14 mouse cellular contexts compared by ENCODE assay signal in genomic region chr3:127716759-127717158, GRCm38 (mm10).
DNase-seq lines count a peak whose midpoint lies in the region; ATAC-seq lines count a peak whose summit lies in the region.
"Had no signal": no experiment of that assay in that cellular context is flagged by ENCODE, and none has a peak within 500 bp of the region (broad histone marks: within the 10 kb centered on the region; RNA-seq: fewer than 3 reads in every experiment).

No protein-coding gene starts in this region.

- H3K27me3 ChIP-seq in hindbrain, embryonic 11.5 days (ENCODE audit: control insufficient read depth, insufficient read depth, low read length) = peaks cover 2% of the 10 kb centered on the region; the same call in 1 of the 2 replicates
- no peaks in the 10 kb centered on the region for H3K27me3 ChIP-seq in hindbrain, embryonic 14.5 days (ENCODE audit: control insufficient read depth, insufficient read depth, low read length)
- H3K27me3 ChIP-seq in hindbrain, embryonic 13.5 days = 0 out of 2 replicates have a peak, but pooled peaks cover 10% of the 10 kb centered on the region
- H3K27me3 ChIP-seq: intestine, embryonic 15.5 days; megakaryocyte, embryonic 14.5 days had no signal

- no peak overlapping the region for H3K9ac ChIP-seq in hindbrain, embryonic 11.5 days (ENCODE audit: low read depth, low read length)
- H3K9ac ChIP-seq in hindbrain, embryonic 14.5 days = no peak overlapping the region
- no peak overlapping the region for H3K9ac ChIP-seq in hindbrain, embryonic 13.5 days
- H3K9ac ChIP-seq: intestine, embryonic 15.5 days had no signal

- H3K9me3 ChIP-seq in hindbrain, embryonic 11.5 days (ENCODE audit: control insufficient read depth, low read length) = no peaks in the 10 kb centered on the region
- no peaks in the 10 kb centered on the region for H3K9me3 ChIP-seq in hindbrain, embryonic 14.5 days (ENCODE audit: control insufficient read depth, low read length)
- no peaks in the 10 kb centered on the region for H3K9me3 ChIP-seq in hindbrain, embryonic 13.5 days
- H3K9me3 ChIP-seq: intestine, embryonic 15.5 days; megakaryocyte, embryonic 14.5 days had no signal

- H3K4me3 ChIP-seq in hindbrain, embryonic 11.5 days (ENCODE audit: low read depth, low read length) = no peak overlapping the region
- H3K4me3 ChIP-seq in hindbrain, embryonic 14.5 days (replicated peaks; ENCODE audit: low read length) = no peak overlapping the region
- H3K4me3 ChIP-seq in hindbrain, embryonic 13.5 days = no peak overlapping the region
- H3K4me3 ChIP-seq: intestine, embryonic 15.5 days; megakaryocyte, embryonic 14.5 days had no signal

- ATAC-seq in hindbrain, embryonic 11.5 days (ENCODE audit: low FRiP score) = peak; percentile 60; the same call in 1 of the 2 replicates
- no peak for ATAC-seq in hindbrain, embryonic 14.5 days (ENCODE audit: low FRiP score)
- peak; percentile 47; the same call in 1 of the 2 replicates for ATAC-seq in hindbrain, embryonic 13.5 days (ENCODE audit: low FRiP score)
- ATAC-seq in megakaryocyte-erythroid progenitor cell, adult 5-6 weeks (replicated peaks; ENCODE audit: low FRiP score, low TSS enrichment, poor library complexity, severe bottlenecking) = no peak
- ATAC-seq: intestine, embryonic 15.5 days had no signal

- H3K36me3 ChIP-seq in hindbrain, embryonic 11.5 days (ENCODE audit: control insufficient read depth, insufficient read depth, low read length) = no peaks in the 10 kb centered on the region
- no peaks in the 10 kb centered on the region for H3K36me3 ChIP-seq in hindbrain, embryonic 14.5 days (replicated peaks; ENCODE audit: control insufficient read depth, insufficient read depth)
- H3K36me3 ChIP-seq in hindbrain, embryonic 13.5 days = no peaks in the 10 kb centered on the region
- H3K36me3 ChIP-seq: intestine, embryonic 15.5 days had no signal

- H3K27ac ChIP-seq in hindbrain, embryonic 11.5 days (ENCODE audit: low read depth, low read length) = no peak overlapping the region
- no peak overlapping the region for H3K27ac ChIP-seq in hindbrain, embryonic 14.5 days
- no peak overlapping the region for H3K27ac ChIP-seq in hindbrain, embryonic 13.5 days
- H3K27ac ChIP-seq: intestine, embryonic 15.5 days had no signal

- 18% methylated on average over 2 of the region's 2 CpGs for WGBS in hindbrain, embryonic 11.5 days
- WGBS in hindbrain, embryonic 14.5 days = 8% methylated on average over 2 of the region's 2 CpGs
- 13% methylated on average over 2 of the region's 2 CpGs for WGBS in hindbrain, embryonic 13.5 days

- H3K4me2 ChIP-seq in hindbrain, embryonic 11.5 days (replicated peaks; ENCODE audit: low read depth, low read length) = no peak overlapping the region
- H3K4me2 ChIP-seq in hindbrain, embryonic 14.5 days (replicated peaks) = no peak overlapping the region
- no peak overlapping the region for H3K4me2 ChIP-seq in hindbrain, embryonic 13.5 days
- H3K4me2 ChIP-seq: intestine, embryonic 15.5 days; liver, embryonic 11.5 days had no signal

- peaks cover 3% of the 10 kb centered on the region; the same call in 1 of the 2 replicates for H3K4me1 ChIP-seq in hindbrain, embryonic 11.5 days (replicated peaks; ENCODE audit: control insufficient read depth, insufficient read depth, low read length)
- H3K4me1 ChIP-seq in hindbrain, embryonic 14.5 days (replicated peaks; ENCODE audit: control insufficient read depth, insufficient read depth, low read length) = no peaks in the 10 kb centered on the region
- H3K4me1 ChIP-seq in hindbrain, embryonic 13.5 days (replicated peaks) = peaks cover 21% of the 10 kb centered on the region
- H3K4me1 ChIP-seq: megakaryocyte, embryonic 14.5 days had no signal

- DNase-seq in hindbrain, embryonic 11.5 days (ENCODE audit: low spot score) = peak; percentile 40
- DNase-seq in hindbrain, embryonic 14.5 days (ENCODE audit: low spot score) = no peak
- peak; percentile 78 for DNase-seq in retina, postnatal 1 day
- DNase-seq in retina, embryonic 14.5 days (ENCODE audit: low spot score) = no peak
- DNase-seq in spleen, postnatal 4 days (ENCODE audit: low spot score in 2 of 2) = no peak
- no peak for DNase-seq in thymus, postnatal 10 days (ENCODE audit: low spot score in 2 of 2)
- DNase-seq: adrenal gland, postnatal 36 days; B cell, adult 2 months; kidney, postnatal 36 days had no signal

Comparison
In these comparisons a context has a peak if more than half of its experiments do, and no peak if none do; other contexts are left out.
1. ATAC-seq: peak in hindbrain, embryonic 11.5 days (single experiment) and hindbrain, embryonic 13.5 days (single experiment); none in hindbrain, embryonic 14.5 days (single experiment) and megakaryocyte-erythroid progenitor cell, adult 5-6 weeks (single experiment).
2. DNase-seq: peak in hindbrain, embryonic 11.5 days (single experiment) and retina, postnatal 1 day (single experiment); none in hindbrain, embryonic 14.5 days (single experiment), retina, embryonic 14.5 days (single experiment), spleen, postnatal 4 days (0 of 2) and thymus, postnatal 10 days (0 of 2).